ENCODE assay signal across 8 mouse cellular contexts in genomic region chr8:123783525-123784249, GRCm38 (mm10). TPM values are rescaled to one million over a fixed set of nuclear protein-coding genes. Genes with fewer than 3 reads are reported as not detected.
DNase-seq lines count a peak whose midpoint lies in the region; ATAC-seq and TF ChIP-seq lines count a peak whose summit lies in the region.

No protein-coding gene starts in this region.

- H3K9me3 ChIP-seq in E14TG2a.4 (ENCODE audit: low read length) = no peaks in the 10 kb centered on the region
- no peaks in the 10 kb centered on the region for H3K9me3 ChIP-seq in forebrain, embryonic 11.5 days (ENCODE audit: control insufficient read depth, low read length)
- no peaks in the 10 kb centered on the region for H3K9me3 ChIP-seq in heart, embryonic 14.5 days (ENCODE audit: control insufficient read depth, low read length)
- H3K9me3 ChIP-seq in liver, embryonic 13.5 days (replicated peaks) = no peaks in the 10 kb centered on the region
- no peaks in the 10 kb centered on the region for H3K9me3 ChIP-seq in neural tube, embryonic 12.5 days

- H3K4me1 ChIP-seq in E14TG2a.4 (replicated peaks; ENCODE audit: low read depth, low read length) = peaks cover 25% of the 10 kb centered on the region
- peaks cover 2% of the 10 kb centered on the region; the same call in 1 of the 2 replicates for H3K4me1 ChIP-seq in forebrain, embryonic 11.5 days (replicated peaks; ENCODE audit: control insufficient read depth, insufficient read depth, low read length)
- peaks cover 7 to 8% of the 10 kb centered on the region in 2 experiments; a peak in 3 of 4 replicates for H3K4me1 ChIP-seq in heart, embryonic 14.5 days (ENCODE audit: control insufficient read depth in 2 of 2, insufficient read depth in 2 of 2, low read length in 2 of 2)
- H3K4me1 ChIP-seq in liver, embryonic 13.5 days (replicated peaks) = peaks cover 10% of the 10 kb centered on the region
- peaks cover 8% of the 10 kb centered on the region for H3K4me1 ChIP-seq in neural tube, embryonic 12.5 days

- ATAC-seq in forebrain, embryonic 11.5 days (replicated peaks; ENCODE audit: low FRiP score) = peak; percentile 78
- ATAC-seq in heart, embryonic 14.5 days (ENCODE audit: insufficient number of reproducible peaks, insufficient read depth, low FRiP score, low read depth) = peak; percentile 73
- peak; percentile 64 for ATAC-seq in liver, embryonic 13.5 days (ENCODE audit: low read depth)
- peak; percentile 71; the same call in 1 of the 2 replicates for ATAC-seq in neural tube, embryonic 12.5 days (ENCODE audit: low FRiP score, low read depth)

- H3K36me3 ChIP-seq in E14TG2a.4 (ENCODE audit: insufficient read depth, low read length) = no peaks in the 10 kb centered on the region
- no peaks in the 10 kb centered on the region for H3K36me3 ChIP-seq in forebrain, embryonic 11.5 days (ENCODE audit: control insufficient read depth, insufficient read depth, low read length)
- no peaks in the 10 kb centered on the region for H3K36me3 ChIP-seq in heart, embryonic 14.5 days (ENCODE audit: control insufficient read depth, insufficient read depth, low read length)
- no peaks in the 10 kb centered on the region for H3K36me3 ChIP-seq in liver, embryonic 13.5 days
- no peaks in the 10 kb centered on the region for H3K36me3 ChIP-seq in neural tube, embryonic 12.5 days

- TF ChIP-seq CTCF in E14TG2a.4 (conservative IDR thresholded peaks at IDR 0.05; ENCODE audit: low read length) = peak; percentile 38

- H3K27ac ChIP-seq in forebrain, embryonic 11.5 days (ENCODE audit: low read depth, low read length) = no peak overlapping the region
- no peak overlapping the region for H3K27ac ChIP-seq in heart, embryonic 14.5 days (replicated peaks in 1 of 2; ENCODE audit: control insufficient read depth in 1 of 2, insufficient read depth in 1 of 2, low read depth in 2 of 2, low read length in 2 of 2)
- no peak overlapping the region for H3K27ac ChIP-seq in liver, embryonic 13.5 days
- no peak overlapping the region for H3K27ac ChIP-seq in neural tube, embryonic 12.5 days

- DNase-seq in c-Kit-positive CD71-negative TER-119-negative erythroid progenitor cells, embryonic 14.5 days (ENCODE audit: low read depth) = peak; percentile 61
- DNase-seq in forebrain, embryonic 11.5 days (ENCODE audit: low spot score) = peak; percentile 88
- peak; percentile 85 for DNase-seq in kidney, postnatal 14 days
- DNase-seq in liver, embryonic 13.5 days = peak; percentile 37
- DNase-seq in thymus, postnatal 36 days = peak; percentile 22 to 25

- WGBS in forebrain, embryonic 11.5 days = 22% methylated on average over 6 of the region's 6 CpGs
- 7% methylated on average over 6 of the region's 6 CpGs for WGBS in heart, embryonic 14.5 days
- 10% methylated on average over 6 of the region's 6 CpGs for WGBS in liver, embryonic 13.5 days (ENCODE audit: insufficient replicate concordance)
- WGBS in neural tube, embryonic 12.5 days = 13% methylated on average over 6 of the region's 6 CpGs

- H3K9ac ChIP-seq in forebrain, embryonic 11.5 days (ENCODE audit: low read length) = no peak overlapping the region
- H3K9ac ChIP-seq in heart, embryonic 14.5 days (ENCODE audit: low read length) = no peak overlapping the region
- H3K9ac ChIP-seq in liver, embryonic 13.5 days = no peak overlapping the region
- no peak overlapping the region for H3K9ac ChIP-seq in neural tube, embryonic 12.5 days

- peaks cover 4% of the 10 kb centered on the region; the same call in 1 of the 2 replicates for H3K27me3 ChIP-seq in E14TG2a.4 (ENCODE audit: insufficient read depth, low read length)
- no peaks in the 10 kb centered on the region for H3K27me3 ChIP-seq in forebrain, embryonic 11.5 days (ENCODE audit: control insufficient read depth, insufficient read depth, low read length)
- H3K27me3 ChIP-seq in heart, embryonic 14.5 days (ENCODE audit: control insufficient read depth, insufficient read depth, low read length) = no peaks in the 10 kb centered on the region; the same call in 1 of the 2 replicates
- peaks cover 2% of the 10 kb centered on the region; the same call in 1 of the 2 replicates for H3K27me3 ChIP-seq in liver, embryonic 13.5 days
- H3K27me3 ChIP-seq in neural tube, embryonic 12.5 days (replicated peaks) = no peaks in the 10 kb centered on the region

- no peak overlapping the region for H3K4me3 ChIP-seq in E14TG2a.4 (replicated peaks; ENCODE audit: low read length)
- H3K4me3 ChIP-seq in forebrain, embryonic 11.5 days (ENCODE audit: low read depth, low read length) = no peak overlapping the region
- no peak overlapping the region for H3K4me3 ChIP-seq in heart, embryonic 14.5 days (ENCODE audit: control insufficient read depth in 1 of 2, insufficient read depth in 1 of 2, low read depth in 1 of 2, low read length in 2 of 2)
- no peak overlapping the region for H3K4me3 ChIP-seq in liver, embryonic 13.5 days (replicated peaks)
- no peak overlapping the region for H3K4me3 ChIP-seq in neural tube, embryonic 12.5 days

- no peak overlapping the region for H3K4me2 ChIP-seq in forebrain, embryonic 11.5 days (ENCODE audit: low read depth, low read length, severe bottlenecking)
- H3K4me2 ChIP-seq in heart, embryonic 14.5 days (ENCODE audit: low read length) = no peak overlapping the region
- H3K4me2 ChIP-seq in liver, embryonic 13.5 days = no peak overlapping the region
- no peak overlapping the region for H3K4me2 ChIP-seq in neural tube, embryonic 12.5 days (replicated peaks)

RNA-seq across cellular contexts. Expression of gene Rab4a, which starts 22.1 kb away (rescaled TPM):
- polyA plus RNA-seq in forebrain, embryonic 11.5 days (2014; fragmentation: Nextera tagmentation; extraction: Ambion mirVana) = 70.2 and 75.9 TPM in 2 replicates
- 31.7 and 34.7 TPM in 2 replicates for polyA plus RNA-seq in heart, embryonic 14.5 days (2014; fragmentation: Nextera tagmentation; extraction: Ambion mirVana)
- 30.8 and 31.7 TPM in 2 replicates for polyA plus RNA-seq in liver, embryonic 13.5 days (2015; fragmentation: Nextera tagmentation; extraction: Ambion mirVana)
- polyA plus RNA-seq in neural tube, embryonic 12.5 days (2016; fragmentation: Nextera tagmentation; extraction: Ambion mirVana) = 73.0 and 74.2 TPM in 2 replicates

Comparison
In these comparisons a context has a peak if more than half of its experiments do, and no peak if none do; other contexts are left out.
1. DNase-seq: peak in every context shown above with its lines; median percentile 88 in forebrain, embryonic 11.5 days; 85 in kidney, postnatal 14 days; 61 in c-Kit-positive CD71-negative TER-119-negative erythroid progenitor cells, embryonic 14.5 days; 37 in liver, embryonic 13.5 days; 24 in thymus, postnatal 36 days.